In the genomic region with DNA sequence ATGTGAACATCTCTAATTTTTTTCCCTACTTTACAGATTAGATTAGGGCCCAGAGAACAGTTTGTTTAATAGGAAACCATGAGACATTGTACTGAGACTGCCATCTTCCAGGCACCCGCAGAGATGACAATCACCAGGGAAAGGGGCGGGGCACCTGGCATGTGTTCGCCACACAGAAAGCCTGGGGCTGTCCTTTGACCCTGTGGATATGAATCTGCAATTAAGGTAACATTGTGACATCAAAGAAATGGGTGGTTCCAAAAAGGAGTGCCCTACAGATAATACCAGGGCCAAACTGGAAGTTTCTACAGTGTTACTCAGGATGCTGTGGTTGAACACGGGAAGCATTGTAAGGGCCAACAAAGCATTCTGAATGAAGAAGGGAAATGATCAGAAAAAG, we compare ENCODE assay signal across 21 mouse cellular contexts. TPM values are rescaled to one million over a fixed set of nuclear protein-coding genes. Genes with fewer than 3 reads are reported as not detected.
A peak's percentile ranks its signal among the peaks of the same experiment; 100 is the strongest.
DNase-seq lines count a peak whose midpoint lies in the region; ATAC-seq and TF ChIP-seq lines count a peak whose summit lies in the region.
"Had no signal": no experiment of that assay in that cellular context is flagged by ENCODE, and none has a peak within 500 bp of the region (broad histone marks: within the 10 kb centered on the region; RNA-seq: fewer than 3 reads in every experiment).

No protein-coding gene starts in this region.

- no peaks in the 10 kb centered on the region for H3K27me3 ChIP-seq in liver, adult 2 months (ENCODE audit: control insufficient read depth, insufficient read depth, low read length)
- no peaks in the 10 kb centered on the region for H3K27me3 ChIP-seq in liver, postnatal 0 days (ENCODE audit: insufficient read depth, low read length)
- no peaks in the 10 kb centered on the region for H3K27me3 ChIP-seq in intestine, embryonic 16.5 days (replicated peaks; ENCODE audit: control insufficient read depth, insufficient read depth, low read length)
- H3K27me3 ChIP-seq: forebrain, embryonic 13.5 days; hindbrain, embryonic 15.5 days had no signal

- no peak overlapping the region for H3K4me2 ChIP-seq in liver, postnatal 0 days (ENCODE audit: low read depth, low read length)
- H3K4me2 ChIP-seq in intestine, embryonic 16.5 days (ENCODE audit: low read depth, low read length), result no peak overlapping the region
- H3K4me2 ChIP-seq: forebrain, embryonic 13.5 days; hindbrain, embryonic 15.5 days had no signal

- WGBS in liver, adult 2 months, result 25% methylated on average over 4 of the region's 4 CpGs
- 33% methylated on average over 4 of the region's 4 CpGs for WGBS in liver, postnatal 0 days (ENCODE audit: insufficient replicate concordance)
- WGBS in intestine, embryonic 16.5 days, result 44% methylated on average over 4 of the region's 4 CpGs

- H3K4me3 ChIP-seq in liver, adult 2 months (ENCODE audit: insufficient read depth, low read depth, low read length), result no peak overlapping the region
- no peak overlapping the region for H3K4me3 ChIP-seq in liver, postnatal 0 days (ENCODE audit: low read depth, low read length)
- no peak overlapping the region for H3K4me3 ChIP-seq in intestine, embryonic 16.5 days (ENCODE audit: low read length)
- H3K4me3 ChIP-seq: embryonic facial prominence, embryonic 10.5 days; forebrain, embryonic 13.5 days; heart, embryonic 10.5 days; hindbrain, embryonic 15.5 days had no signal

- intact Hi-C loops in heart, postnatal 25 days (cut with DNase I), result no loop called here

- TF ChIP-seq EP300 in liver, postnatal 0 days (IDR thresholded peaks at IDR 0.05; ENCODE audit: low read depth), result no peak

- H3K4me1 ChIP-seq in liver, adult 2 months (ENCODE audit: control insufficient read depth, insufficient read depth, low read length), result peaks cover 11% of the 10 kb centered on the region
- 0 out of 2 replicates have a peak, but pooled peaks cover 2% of the 10 kb centered on the region for H3K4me1 ChIP-seq in liver, postnatal 0 days (ENCODE audit: insufficient read depth)
- no peaks in the 10 kb centered on the region for H3K4me1 ChIP-seq in intestine, embryonic 16.5 days (ENCODE audit: control insufficient read depth, insufficient read depth, low read length)
- H3K4me1 ChIP-seq: forebrain, embryonic 13.5 days; hindbrain, embryonic 15.5 days had no signal

- TF ChIP-seq POLR2A in liver, adult 2 months (IDR thresholded peaks at IDR 0.05; ENCODE audit: extremely low read depth, insufficient read depth, low read length), result no peak

- H3K27ac ChIP-seq in liver, adult 2 months (replicated peaks; ENCODE audit: insufficient read depth, low read depth, low read length), result no peak overlapping the region
- H3K27ac ChIP-seq in liver, postnatal 0 days (ENCODE audit: low read depth), result no peak overlapping the region
- no peak overlapping the region for H3K27ac ChIP-seq in intestine, embryonic 16.5 days (ENCODE audit: low read length)
- H3K27ac ChIP-seq: forebrain, embryonic 13.5 days; heart, embryonic 10.5 days; hindbrain, embryonic 15.5 days had no signal

- no peak for ATAC-seq in liver, postnatal 0 days
- ATAC-seq in granulocyte monocyte progenitor cell, adult 5-6 weeks (replicated peaks; ENCODE audit: poor library complexity, severe bottlenecking), result peak; percentile 78
- peak; percentile 89 for ATAC-seq in intestine, embryonic 16.5 days
- peak; percentile 64 for ATAC-seq in megakaryocyte progenitor cell, adult 5-6 weeks (replicated peaks; ENCODE audit: poor library complexity)
- no peak for ATAC-seq in megakaryocyte-erythroid progenitor cell, adult 5-6 weeks (replicated peaks; ENCODE audit: low FRiP score, low TSS enrichment, poor library complexity, severe bottlenecking)
- ATAC-seq: forebrain, embryonic 13.5 days; forebrain, postnatal 0 days had no signal

- 0 out of 2 replicates have a peak, but pooled peaks have one; percentile 3 for TF ChIP-seq CTCF in liver, adult 2 months (IDR thresholded peaks at IDR 0.05; ENCODE audit: low read depth, low read length)
- TF ChIP-seq CTCF in liver, postnatal 0 days (IDR thresholded peaks at IDR 0.05; ENCODE audit: low read depth), result no peak

- DNase-seq in liver, adult 2 months (ENCODE audit: extremely low read depth, low read depth, low spot score), result peak; percentile 82
- no peak for DNase-seq in liver, postnatal 0 days
- no peak for DNase-seq in spleen, postnatal 36 days (ENCODE audit: low spot score in 2 of 2)
- no peak for DNase-seq in heart, postnatal 25 days (ENCODE audit: low spot score)
- DNase-seq: adrenal gland, postnatal 14 days; cerebellum, adult 11-12 months; cerebellum, adult 9-10 months; cerebellum, postnatal 36 days; forebrain, postnatal 0 days; gastrocnemius, postnatal 36 days; heart, adult 18-20 months; heart, postnatal 10 days had no signal

- no peak overlapping the region for H3K9ac ChIP-seq in liver, adult 2 months (ENCODE audit: low read depth, low read length)
- H3K9ac ChIP-seq in liver, postnatal 0 days (replicated peaks), result no peak overlapping the region
- no peak overlapping the region for H3K9ac ChIP-seq in intestine, embryonic 16.5 days (ENCODE audit: low read depth, low read length)
- H3K9ac ChIP-seq: forebrain, embryonic 13.5 days; forebrain, postnatal 0 days; hindbrain, embryonic 15.5 days had no signal

- H3K9me3 ChIP-seq in liver, postnatal 0 days (ENCODE audit: low read length), result no peaks in the 10 kb centered on the region
- H3K9me3 ChIP-seq in intestine, embryonic 16.5 days (ENCODE audit: control insufficient read depth, low read length), result no peaks in the 10 kb centered on the region
- H3K9me3 ChIP-seq: embryonic facial prominence, embryonic 10.5 days; forebrain, embryonic 13.5 days; heart, embryonic 10.5 days; hindbrain, embryonic 15.5 days had no signal

- H3K79me2 ChIP-seq in liver, adult 2 months (ENCODE audit: control insufficient read depth, insufficient read depth, low read length), result no peaks in the 10 kb centered on the region

- no peaks in the 10 kb centered on the region for H3K36me3 ChIP-seq in liver, adult 2 months (ENCODE audit: control insufficient read depth, insufficient read depth, low read length)
- no peaks in the 10 kb centered on the region for H3K36me3 ChIP-seq in liver, postnatal 0 days (replicated peaks; ENCODE audit: insufficient read depth, low read length)
- H3K36me3 ChIP-seq in intestine, embryonic 16.5 days (ENCODE audit: control insufficient read depth, insufficient read depth, low read length), result no peaks in the 10 kb centered on the region
- H3K36me3 ChIP-seq: embryonic facial prominence, embryonic 10.5 days; heart, embryonic 10.5 days; hindbrain, embryonic 15.5 days had no signal

RNA-seq across cellular contexts. Expression of a gene that starts 12.7 kb away (rescaled TPM):
- not detected in 2 replicates for total RNA-seq in liver, adult 2 months (2014; rRNA removed)
- polyA plus RNA-seq in liver, adult 2 months (2012; rRNA removed), result not detected in 2 replicates
- polyA plus RNA-seq in liver, postnatal 0 days (2015; fragmentation: Nextera tagmentation; extraction: Ambion mirVana), result 0.26 and 0.52 TPM in 2 replicates
- not detected in 2 replicates for total RNA-seq in granulocyte monocyte progenitor cell, adult 5-6 weeks (2014; fragmentation: Nextera tagmentation)
- not detected in 2 replicates for total RNA-seq in granulocyte monocyte progenitor cell, adult 5-6 weeks (2017)
- 0.72 and 0.99 TPM in 2 replicates for polyA plus RNA-seq in intestine, embryonic 16.5 days (2015; fragmentation: Nextera tagmentation; extraction: Ambion mirVana)
- not detected in 2 replicates for total RNA-seq in megakaryocyte progenitor cell, adult 5-6 weeks (2015)
- not detected in 2 replicates for total RNA-seq in megakaryocyte progenitor cell, adult 5-6 weeks (2017)
- not detected in 2 replicates for total RNA-seq in megakaryocyte-erythroid progenitor cell, adult 5-6 weeks (2014; fragmentation: Nextera tagmentation)
- not detected in 2 replicates for total RNA-seq in megakaryocyte-erythroid progenitor cell, adult 5-6 weeks (2017)
- not detected for total RNA-seq in heart, postnatal 25 days (2021)
- total RNA-seq: gastrocnemius, adult 8-10 months; gastrocnemius, postnatal 36 days; heart, adult 18-20 months; heart, postnatal 10 days had no signal

RNA-seq across cellular contexts. Expression of a gene that starts 36.4 kb away (rescaled TPM):
- 3.5 and 3.7 TPM in 2 replicates for total RNA-seq in liver, adult 2 months (2014; rRNA removed)
- polyA plus RNA-seq in liver, adult 2 months (2012; rRNA removed), result 2.0 and 3.2 TPM in 2 replicates
- 14.5 and 15.6 TPM in 2 replicates for polyA plus RNA-seq in liver, postnatal 0 days (2015; fragmentation: Nextera tagmentation; extraction: Ambion mirVana)
- 1.8 and 4.2 TPM in 2 replicates for total RNA-seq in granulocyte monocyte progenitor cell, adult 5-6 weeks (2014; fragmentation: Nextera tagmentation)
- 0.30 and 0.46 TPM in 2 replicates for total RNA-seq in granulocyte monocyte progenitor cell, adult 5-6 weeks (2017)
- 33.0 and 34.9 TPM in 2 replicates for polyA plus RNA-seq in intestine, embryonic 16.5 days (2015; fragmentation: Nextera tagmentation; extraction: Ambion mirVana)
- 0.46 and 0.79 TPM in 2 replicates for total RNA-seq in megakaryocyte progenitor cell, adult 5-6 weeks (2015)
- 0.50 and 0.95 TPM in 2 replicates for total RNA-seq in megakaryocyte progenitor cell, adult 5-6 weeks (2017)
- total RNA-seq in megakaryocyte-erythroid progenitor cell, adult 5-6 weeks (2014; fragmentation: Nextera tagmentation), result not detected in 2 replicates
- 0.61 and 0.94 TPM in 2 replicates for total RNA-seq in megakaryocyte-erythroid progenitor cell, adult 5-6 weeks (2017)
- total RNA-seq in heart, postnatal 25 days (2021), result 10 to 100 TPM in 1 of 2 experiments, 1 to 10 TPM in 1; 9.0 to 11.1 TPM

RNA-seq across cellular contexts. Expression of a gene that starts 42.5 kb away (rescaled TPM):
- 11.7 and 16.3 TPM in 2 replicates for total RNA-seq in liver, adult 2 months (2014; rRNA removed)
- 19.3 and 21.9 TPM in 2 replicates for polyA plus RNA-seq in liver, adult 2 months (2012; rRNA removed)
- 62.2 and 64.9 TPM in 2 replicates for polyA plus RNA-seq in liver, postnatal 0 days (2015; fragmentation: Nextera tagmentation; extraction: Ambion mirVana)
- total RNA-seq in granulocyte monocyte progenitor cell, adult 5-6 weeks (2014; fragmentation: Nextera tagmentation), result 5.2 and 17.3 TPM in 2 replicates
- 13.0 and 25.6 TPM in 2 replicates for total RNA-seq in granulocyte monocyte progenitor cell, adult 5-6 weeks (2017)
- polyA plus RNA-seq in intestine, embryonic 16.5 days (2015; fragmentation: Nextera tagmentation; extraction: Ambion mirVana), result 67.0 and 68.5 TPM in 2 replicates
- 14.5 and 19.2 TPM in 2 replicates for total RNA-seq in megakaryocyte progenitor cell, adult 5-6 weeks (2015)
- total RNA-seq in megakaryocyte progenitor cell, adult 5-6 weeks (2017), result 6.4 and 11.8 TPM in 2 replicates
- 12.8 and 27.1 TPM in 2 replicates for total RNA-seq in megakaryocyte-erythroid progenitor cell, adult 5-6 weeks (2014; fragmentation: Nextera tagmentation)
- total RNA-seq in megakaryocyte-erythroid progenitor cell, adult 5-6 weeks (2017), result 5.9 and 16.1 TPM in 2 replicates
- total RNA-seq in heart, postnatal 25 days (2021), result 10 to 100 TPM; 35.2 to 37.8 TPM

Comparison
In these comparisons a context has a peak if more than half of its experiments do, and no peak if none do; other contexts are left out.
1. ATAC-seq: peak in granulocyte monocyte progenitor cell, adult 5-6 weeks (single experiment), intestine, embryonic 16.5 days (single experiment) and megakaryocyte progenitor cell, adult 5-6 weeks (single experiment); none in liver, postnatal 0 days (single experiment) and megakaryocyte-erythroid progenitor cell, adult 5-6 weeks (single experiment).